Mouse (Mus musculus): ENCODE measurements around the gene Cand1. TPM values are rescaled to one million over a fixed set of nuclear protein-coding genes. Genes with fewer than 3 reads are reported as not detected.
A peak's percentile ranks its signal among the peaks of the same experiment; 100 is the strongest.

Cand1 gene
- total RNA-seq, 2 experiments from 2014 or later, result 142 to 146 TPM

- no peak for DNase-seq (ENCODE audit: low spot score in 2 of 2)
Observed at GRCm38 (mm10) chr10:119212443-119212842, 27.4 kb downstream of the Cand1 start.

GRCm38 (mm10) chr10:119211251-119211650 lies 28.6 kb downstream of the Cand1 start:
- DNase-seq (ENCODE audit: low spot score in 2 of 2), result no peak

GRCm38 (mm10) chr10:119206309-119206932 lies 33.4 kb downstream of the Cand1 start:
- DNase-seq (ENCODE audit: low spot score in 2 of 2), result no peak

GRCm38 (mm10) chr10:119205229-119205628 lies 34.6 kb downstream of the Cand1 start:
- no peak for DNase-seq (ENCODE audit: low spot score in 2 of 2)

GRCm38 (mm10) chr10:119204334-119204946 lies 35.4 kb downstream of the Cand1 start:
- DNase-seq (ENCODE audit: low spot score in 2 of 2), result no peak

- no peak for DNase-seq (ENCODE audit: low spot score in 2 of 2)
Observed at GRCm38 (mm10) chr10:119199864-119200263, 40.0 kb downstream of the Cand1 start.

- DNase-seq (ENCODE audit: low spot score in 2 of 2), result peak in 1 of 2 experiments; percentile 25
Observed at GRCm38 (mm10) chr10:119198186-119198880, 41.5 kb downstream of the Cand1 start.

GRCm38 (mm10) chr10:119197621-119198150 lies 42.2 kb downstream of the Cand1 start:
- no peak for DNase-seq (ENCODE audit: low spot score in 2 of 2)

- no peak for DNase-seq (ENCODE audit: low spot score in 2 of 2)
Observed at GRCm38 (mm10) chr10:119192598-119193372, 47.1 kb downstream of the Cand1 start.

GRCm38 (mm10) chr10:119187720-119188119 lies 52.1 kb downstream of the Cand1 start:
- no peak for DNase-seq (ENCODE audit: low spot score in 2 of 2)

GRCm38 (mm10) chr10:119169656-119170055 lies 70.2 kb downstream of the Cand1 start:
- no peak for DNase-seq (ENCODE audit: low spot score in 2 of 2)

- DNase-seq (ENCODE audit: low spot score in 2 of 2), result no peak
Observed at GRCm38 (mm10) chr10:119169237-119169636, 70.6 kb downstream of the Cand1 start.

- peak in 1 of 2 experiments; percentile 34 for DNase-seq (ENCODE audit: low spot score in 2 of 2)
Observed at GRCm38 (mm10) chr10:119168791-119169190, 71.1 kb downstream of the Cand1 start.

- DNase-seq (ENCODE audit: low spot score in 2 of 2), result no peak
Observed at GRCm38 (mm10) chr10:119167858-119168257, 72.0 kb downstream of the Cand1 start.

- DNase-seq (ENCODE audit: low spot score in 2 of 2), result no peak
Observed at GRCm38 (mm10) chr10:119165051-119165450, 74.8 kb downstream of the Cand1 start.

GRCm38 (mm10) chr10:119161820-119162382 lies 78.0 kb downstream of the Cand1 start:
- no peak for DNase-seq (ENCODE audit: low spot score in 2 of 2)

- no peak for DNase-seq (ENCODE audit: low spot score in 2 of 2)
Observed at GRCm38 (mm10) chr10:119160161-119160560, 79.7 kb downstream of the Cand1 start.

- DNase-seq (ENCODE audit: low spot score in 2 of 2), result no peak
Observed at GRCm38 (mm10) chr10:119149261-119149660, 90.6 kb downstream of the Cand1 start.
